Mouse (Mus musculus): ENCODE results near the gene Aqp11. TPM values are rescaled to one million over a fixed set of nuclear protein-coding genes. Genes with fewer than 3 reads are reported as not detected.

Aqp11 gene
- polyA plus RNA-seq, 1 experiment from 2014 or later: 49.8 TPM

GRCm38 (mm10) chr7:97735886-97736420 lies 2.1 kb downstream of the Aqp11 start:
- H3K9ac ChIP-seq (ENCODE audit: low read depth, low read length): no peak overlapping the region
- no peak for ATAC-seq (ENCODE audit: low read depth)
- peak overlapping the region; percentile 36 for H3K4me3 ChIP-seq (ENCODE audit: low read depth, low read length)
- no peaks in the 10 kb centered on the region for H3K36me3 ChIP-seq (ENCODE audit: control insufficient read depth, insufficient read depth)
- no peaks in the 10 kb centered on the region for H3K27me3 ChIP-seq (ENCODE audit: control insufficient read depth, insufficient read depth, low read depth, low read length)
- 42% methylated on average over 4 of the region's 4 CpGs for WGBS (ENCODE audit: insufficient replicate concordance)
- H3K4me1 ChIP-seq (ENCODE audit: control insufficient read depth, low read depth, low read length): peaks cover 39% of the 10 kb centered on the region
- H3K27ac ChIP-seq (ENCODE audit: low read length): no peak overlapping the region
- H3K9me3 ChIP-seq (replicated peaks; ENCODE audit: control insufficient read depth, low read length): no peaks in the 10 kb centered on the region
- peak overlapping the region; percentile 28 for H3K4me2 ChIP-seq (ENCODE audit: low read depth, low read length)

GRCm38 (mm10) chr7:97735021-97735420 lies 3.1 kb downstream of the Aqp11 start:
- WGBS (ENCODE audit: insufficient replicate concordance): 63% methylated on average over 8 of the region's 8 CpGs
- H3K4me1 ChIP-seq (ENCODE audit: control insufficient read depth, low read depth, low read length): peaks cover 42% of the 10 kb centered on the region

GRCm38 (mm10) chr7:97733606-97734005 lies 4.5 kb downstream of the Aqp11 start:
- Histone ChIP-seq H3K9me3 (replicated peaks; ENCODE audit: control insufficient read depth, low read length) (no peaks in the 10 kb centered on the region), H3K9ac (ENCODE audit: low read depth, low read length) (no peak overlapping the region), H3K27me3 (ENCODE audit: control insufficient read depth, insufficient read depth, low read depth, low read length) (no peaks in the 10 kb centered on the region), H3K4me2 (ENCODE audit: low read depth, low read length) (peak overlapping the region; percentile 22), H3K4me1 (ENCODE audit: control insufficient read depth, low read depth, low read length) (peaks cover 38% of the 10 kb centered on the region), H3K4me3 (ENCODE audit: low read depth, low read length) (no peak overlapping the region), H3K36me3 (ENCODE audit: control insufficient read depth, insufficient read depth) (no peaks in the 10 kb centered on the region), H3K27ac (ENCODE audit: low read length) (peak overlapping the region; percentile 3; the same call in 1 of the 2 replicates)
- 22% methylated on average over 5 of the region's 5 CpGs for WGBS (ENCODE audit: insufficient replicate concordance)
- peak; percentile 5 for ATAC-seq (ENCODE audit: low read depth)

More at GRCm38 (mm10) chr7:97735021-97735420, 3.1 kb downstream of the Aqp11 start:
- no peak for ATAC-seq (ENCODE audit: low read depth)
- H3K9ac ChIP-seq (ENCODE audit: low read depth, low read length): no peak overlapping the region
- no peaks in the 10 kb centered on the region for H3K36me3 ChIP-seq (ENCODE audit: control insufficient read depth, insufficient read depth)
- H3K9me3 ChIP-seq (replicated peaks; ENCODE audit: control insufficient read depth, low read length): no peaks in the 10 kb centered on the region
- H3K4me2 ChIP-seq (ENCODE audit: low read depth, low read length): peak overlapping the region; percentile 28; the same call in 1 of the 2 replicates
- no peak overlapping the region for H3K27ac ChIP-seq (ENCODE audit: low read length)
- no peaks in the 10 kb centered on the region for H3K27me3 ChIP-seq (ENCODE audit: control insufficient read depth, insufficient read depth, low read depth, low read length)
- H3K4me3 ChIP-seq (ENCODE audit: low read depth, low read length): peak overlapping the region; percentile 36

GRCm38 (mm10) chr7:97730427-97730826 lies 7.7 kb downstream of the Aqp11 start:
- no peaks in the 10 kb centered on the region for H3K36me3 ChIP-seq (ENCODE audit: control insufficient read depth, insufficient read depth)
- H3K9me3 ChIP-seq (replicated peaks; ENCODE audit: control insufficient read depth, low read length): no peaks in the 10 kb centered on the region
- no peak for ATAC-seq (ENCODE audit: low read depth)
- peaks cover 29% of the 10 kb centered on the region for H3K4me1 ChIP-seq (ENCODE audit: control insufficient read depth, low read depth, low read length)
- no peak overlapping the region for H3K4me3 ChIP-seq (ENCODE audit: low read depth, low read length)
- no peak overlapping the region for H3K4me2 ChIP-seq (ENCODE audit: low read depth, low read length)
- H3K27ac ChIP-seq (ENCODE audit: low read length): no peak overlapping the region
- no peaks in the 10 kb centered on the region for H3K27me3 ChIP-seq (ENCODE audit: control insufficient read depth, insufficient read depth, low read depth, low read length)
- no peak overlapping the region for H3K9ac ChIP-seq (ENCODE audit: low read depth, low read length)
- 66% methylated on average over 3 of the region's 3 CpGs for WGBS (ENCODE audit: insufficient replicate concordance)

DNA sequence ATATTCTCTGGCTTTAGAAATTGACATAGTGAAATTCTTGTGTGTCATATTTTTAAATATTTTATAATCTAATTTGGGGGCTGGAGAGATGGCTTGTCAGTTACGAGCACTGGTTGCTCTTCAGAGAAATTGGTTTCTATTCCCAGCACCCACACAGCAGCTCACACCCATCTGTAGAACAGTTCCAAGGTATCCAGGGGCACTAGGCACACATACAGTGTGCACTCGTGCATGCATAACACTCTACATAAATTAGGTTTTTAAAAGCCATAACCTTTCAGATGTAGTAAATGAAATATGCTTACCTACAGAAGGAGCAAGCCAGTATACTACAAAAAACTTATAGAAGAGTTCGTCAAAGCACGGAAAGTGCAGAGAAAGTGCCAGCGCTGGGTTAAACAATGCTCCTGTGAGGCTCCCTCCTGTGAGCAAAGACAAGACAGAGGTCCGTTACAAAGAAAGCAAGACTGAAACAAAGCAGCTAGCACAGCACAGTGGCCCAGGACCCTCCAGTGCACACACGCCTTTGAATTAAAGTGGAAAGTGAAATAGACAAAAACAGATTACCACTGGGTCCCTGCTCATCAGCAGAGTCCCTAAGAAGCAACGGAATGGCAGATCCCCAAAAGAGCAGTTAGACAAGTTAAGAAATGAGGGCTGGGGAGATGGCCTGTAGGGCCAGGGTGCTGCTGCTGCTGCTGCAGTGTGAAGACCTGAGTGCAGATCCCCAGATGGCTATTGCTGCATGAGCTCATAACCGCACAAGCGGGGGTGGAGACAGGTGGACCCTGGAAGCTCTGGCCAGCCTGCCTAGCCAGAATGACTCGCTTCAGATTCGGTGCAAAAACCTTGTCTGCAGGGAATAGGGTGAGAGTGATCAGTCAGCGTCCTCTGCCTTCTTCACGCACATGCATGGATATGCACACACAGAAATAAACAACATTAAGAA lies 9.1 kb downstream of the Aqp11 start:
- Histone ChIP-seq H3K27ac (ENCODE audit: low read length) (no peak overlapping the region), H3K4me3 (ENCODE audit: low read depth, low read length) (no peak overlapping the region), H3K4me1 (ENCODE audit: control insufficient read depth, low read depth, low read length) (peaks cover 21% of the 10 kb centered on the region), H3K4me2 (ENCODE audit: low read depth, low read length) (no peak overlapping the region), H3K27me3 (ENCODE audit: control insufficient read depth, insufficient read depth, low read depth, low read length) (no peaks in the 10 kb centered on the region), H3K36me3 (ENCODE audit: control insufficient read depth, insufficient read depth) (no peaks in the 10 kb centered on the region), H3K9ac (ENCODE audit: low read depth, low read length) (no peak overlapping the region), H3K9me3 (replicated peaks; ENCODE audit: control insufficient read depth, low read length) (no peaks in the 10 kb centered on the region)
- ATAC-seq (ENCODE audit: low read depth): no peak
- WGBS (ENCODE audit: insufficient replicate concordance): 71% methylated on average over 14 of the region's 14 CpGs

DNA sequence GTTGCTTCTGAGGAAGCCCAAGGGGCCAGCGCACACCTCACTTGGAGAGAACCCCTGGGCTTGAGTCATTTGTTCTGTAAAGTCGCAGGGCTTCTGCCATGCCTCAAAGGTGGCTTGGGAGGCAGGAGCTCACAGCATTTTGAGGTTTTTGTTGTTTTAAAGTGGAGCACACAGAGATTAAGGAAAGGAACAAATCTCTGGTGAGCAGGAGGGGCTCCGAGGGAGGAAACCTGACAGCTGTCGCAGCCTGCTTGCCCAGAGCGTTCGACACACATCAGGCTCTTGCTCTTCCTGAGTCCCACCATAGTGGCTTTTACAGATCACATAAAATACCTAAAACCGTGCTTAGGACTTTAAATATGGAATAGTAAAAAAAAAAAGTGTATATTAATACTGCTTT lies 11.3 kb downstream of the Aqp11 start:
- Histone ChIP-seq H3K27ac (ENCODE audit: low read length) (no peak overlapping the region), H3K4me2 (ENCODE audit: low read depth, low read length) (no peak overlapping the region), H3K9ac (ENCODE audit: low read depth, low read length) (no peak overlapping the region), H3K4me3 (ENCODE audit: low read depth, low read length) (no peak overlapping the region), H3K36me3 (ENCODE audit: control insufficient read depth, insufficient read depth) (no peaks in the 10 kb centered on the region), H3K9me3 (replicated peaks; ENCODE audit: control insufficient read depth, low read length) (no peaks in the 10 kb centered on the region), H3K27me3 (ENCODE audit: control insufficient read depth, insufficient read depth, low read depth, low read length) (no peaks in the 10 kb centered on the region), H3K4me1 (ENCODE audit: control insufficient read depth, low read depth, low read length) (peaks cover 13% of the 10 kb centered on the region)
- ATAC-seq (ENCODE audit: low read depth): no peak
- 65% methylated on average over 7 of the region's 7 CpGs for WGBS (ENCODE audit: insufficient replicate concordance)

- Histone ChIP-seq H3K9me3 (replicated peaks; ENCODE audit: control insufficient read depth, low read length) (no peaks in the 10 kb centered on the region), H3K9ac (ENCODE audit: low read depth, low read length) (no peak overlapping the region), H3K36me3 (ENCODE audit: control insufficient read depth, insufficient read depth) (no peaks in the 10 kb centered on the region), H3K4me1 (ENCODE audit: control insufficient read depth, low read depth, low read length) (peaks cover 9% of the 10 kb centered on the region), H3K4me3 (ENCODE audit: low read depth, low read length) (no peak overlapping the region), H3K27me3 (ENCODE audit: control insufficient read depth, insufficient read depth, low read depth, low read length) (no peaks in the 10 kb centered on the region), H3K4me2 (ENCODE audit: low read depth, low read length) (no peak overlapping the region), H3K27ac (ENCODE audit: low read length) (no peak overlapping the region)
- WGBS (ENCODE audit: insufficient replicate concordance): 81% methylated on average over 7 of the region's 7 CpGs
- ATAC-seq (ENCODE audit: low read depth): no peak
Observed at GRCm38 (mm10) chr7:97726080-97726479, 12.0 kb downstream of the Aqp11 start.

- Histone ChIP-seq H3K9me3 (replicated peaks; ENCODE audit: control insufficient read depth, low read length) (no peaks in the 10 kb centered on the region), H3K36me3 (ENCODE audit: control insufficient read depth, insufficient read depth) (no peaks in the 10 kb centered on the region), H3K4me2 (ENCODE audit: low read depth, low read length) (no peak overlapping the region), H3K27ac (ENCODE audit: low read length) (no peak overlapping the region), H3K27me3 (ENCODE audit: control insufficient read depth, insufficient read depth, low read depth, low read length) (no peaks in the 10 kb centered on the region), H3K4me1 (ENCODE audit: control insufficient read depth, low read depth, low read length) (peaks cover 7% of the 10 kb centered on the region), H3K4me3 (ENCODE audit: low read depth, low read length) (no peak overlapping the region), H3K9ac (ENCODE audit: low read depth, low read length) (no peak overlapping the region)
- 86% methylated on average over 6 of the region's 6 CpGs for WGBS (ENCODE audit: insufficient replicate concordance)
- ATAC-seq (ENCODE audit: low read depth): no peak
Observed at GRCm38 (mm10) chr7:97725401-97725800, 12.7 kb downstream of the Aqp11 start.
